Mouse (Mus musculus): ENCODE data around the gene Ube2s. TPM values are rescaled to one million over a fixed set of nuclear protein-coding genes. Genes with fewer than 3 reads are reported as not detected.
A peak's percentile ranks its signal among the peaks of the same experiment; 100 is the strongest.
"Not testable (repeated sequence)": the region's sequence is repeated elsewhere in the genome, so short reads cannot be mapped to it uniquely, and the experiment has no call there.

The Ube2s gene
- polyA plus RNA-seq, 1 experiment from 2014 or later: 250 TPM

DNA sequence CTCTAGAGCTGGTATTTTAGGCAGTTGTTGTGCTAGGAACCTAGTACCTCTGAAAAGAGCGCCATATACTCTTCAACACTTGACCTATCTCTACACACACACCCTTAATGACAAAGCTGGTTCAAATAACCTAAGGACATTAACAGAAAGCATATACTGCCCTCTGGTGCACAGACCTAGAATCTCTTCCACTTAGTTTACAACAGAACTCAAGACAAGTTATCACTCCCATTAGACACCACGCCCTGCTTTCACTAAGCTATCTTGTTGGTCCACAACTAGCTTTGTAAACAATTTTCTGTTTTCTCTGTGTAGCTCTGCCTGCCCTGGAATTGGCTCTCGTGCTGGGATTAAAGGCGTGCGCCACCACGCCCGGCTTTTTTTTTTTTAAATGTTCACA lies 5.7 kb downstream of the Ube2s start:
- 91% methylated on average over 7 of the region's 7 CpGs for WGBS
- Histone ChIP-seq H3K27me3 (replicated peaks; ENCODE audit: control insufficient read depth, insufficient read depth, low read length) (no peaks in the 10 kb centered on the region), H3K36me3 (ENCODE audit: control insufficient read depth, insufficient read depth, low read length) (peaks cover 29% of the 10 kb centered on the region), H3K9me3 (ENCODE audit: control insufficient read depth, low read length) (no peaks in the 10 kb centered on the region), H3K4me3 (ENCODE audit: low read length) (no peak overlapping the region), H3K4me2 (ENCODE audit: low read length) (no peak overlapping the region), H3K9ac (ENCODE audit: low read depth, low read length) (no peak overlapping the region), H3K4me1 (ENCODE audit: control insufficient read depth, insufficient read depth, low read depth, low read length) (peaks cover 17% of the 10 kb centered on the region), H3K27ac (ENCODE audit: low read depth, low read length) (no peak overlapping the region)
- ATAC-seq: no peak

DNA sequence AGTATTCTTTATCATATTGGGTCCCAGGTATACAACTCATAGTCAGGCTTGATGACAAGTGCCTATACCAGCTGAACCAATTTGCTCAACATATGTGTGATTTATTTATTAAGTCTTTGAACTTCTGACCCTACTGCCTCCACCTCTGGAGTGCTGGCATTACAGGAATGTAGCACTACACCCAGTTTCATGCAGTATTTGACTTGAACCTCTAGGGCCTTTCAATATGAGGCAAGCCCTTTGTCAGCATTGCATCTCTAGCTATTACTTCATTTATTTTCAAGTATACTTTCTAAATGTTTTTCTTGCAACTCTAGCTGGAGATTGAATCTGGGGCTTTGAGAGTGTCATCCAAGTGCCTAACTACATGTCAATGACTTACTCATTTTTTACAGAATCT lies 10.1 kb downstream of the Ube2s start:
- Histone ChIP-seq H3K4me1 (ENCODE audit: control insufficient read depth, insufficient read depth, low read depth, low read length) (no peaks in the 10 kb centered on the region), H3K36me3 (ENCODE audit: control insufficient read depth, insufficient read depth, low read length) (peaks cover 17% of the 10 kb centered on the region), H3K9me3 (ENCODE audit: control insufficient read depth, low read length) (no peaks in the 10 kb centered on the region), H3K27me3 (replicated peaks; ENCODE audit: control insufficient read depth, insufficient read depth, low read length) (no peaks in the 10 kb centered on the region), H3K4me2 (ENCODE audit: low read length) (no peak overlapping the region), H3K9ac (ENCODE audit: low read depth, low read length) (no peak overlapping the region), H3K4me3 (ENCODE audit: low read length) (no peak overlapping the region), H3K27ac (ENCODE audit: low read depth, low read length) (no peak overlapping the region)
- ATAC-seq: no peak

DNA sequence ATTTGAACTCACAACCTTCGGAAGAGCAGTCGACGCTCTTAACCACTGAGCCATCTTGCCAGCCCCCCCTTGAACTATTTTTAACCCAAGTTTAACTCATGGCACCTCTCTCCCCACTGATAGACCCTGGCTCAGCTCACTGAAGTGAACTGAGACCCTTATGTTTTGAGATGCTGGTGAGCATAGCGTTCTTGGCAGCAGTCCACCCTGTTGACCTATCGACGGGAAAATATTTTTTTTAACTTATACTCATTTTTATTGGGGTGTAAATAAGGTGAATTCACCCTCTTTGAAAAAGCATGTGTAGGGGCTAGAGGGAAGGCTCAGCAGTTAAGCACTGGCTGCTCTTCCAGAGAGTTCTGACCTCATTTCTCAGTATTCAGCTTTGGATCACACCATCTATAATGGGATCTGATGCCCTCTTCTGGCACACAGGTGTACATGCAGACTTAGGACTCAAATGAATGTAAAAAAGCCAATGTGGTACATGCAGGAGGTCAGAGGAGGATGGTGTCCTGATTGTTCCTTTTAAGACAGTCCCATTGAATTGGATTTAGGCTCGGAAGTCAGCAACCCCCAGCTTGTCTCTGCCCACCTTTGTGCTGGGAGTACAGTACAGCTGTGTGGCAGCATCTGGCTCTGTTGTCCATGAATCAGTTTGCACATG lies 16.5 kb downstream of the Ube2s start:
- 68% methylated on average over 7 of the region's 7 CpGs for WGBS
- H3K36me3 ChIP-seq (ENCODE audit: control insufficient read depth, insufficient read depth, low read length): peaks cover 22% of the 10 kb centered on the region
- H3K27ac ChIP-seq (ENCODE audit: low read depth, low read length): no peak overlapping the region
- no peaks in the 10 kb centered on the region for H3K9me3 ChIP-seq (ENCODE audit: control insufficient read depth, low read length)
- H3K27me3 ChIP-seq (replicated peaks; ENCODE audit: control insufficient read depth, insufficient read depth, low read length): no peaks in the 10 kb centered on the region
- no peak overlapping the region for H3K4me2 ChIP-seq (ENCODE audit: low read length)
- peaks cover 7% of the 10 kb centered on the region for H3K4me1 ChIP-seq (ENCODE audit: control insufficient read depth, insufficient read depth, low read depth, low read length)
- ATAC-seq: 0 out of 2 replicates have a peak, but pooled peaks have one; percentile 10
- no peak overlapping the region for H3K9ac ChIP-seq (ENCODE audit: low read depth, low read length)
- H3K4me3 ChIP-seq (ENCODE audit: low read length): no peak overlapping the region

DNA sequence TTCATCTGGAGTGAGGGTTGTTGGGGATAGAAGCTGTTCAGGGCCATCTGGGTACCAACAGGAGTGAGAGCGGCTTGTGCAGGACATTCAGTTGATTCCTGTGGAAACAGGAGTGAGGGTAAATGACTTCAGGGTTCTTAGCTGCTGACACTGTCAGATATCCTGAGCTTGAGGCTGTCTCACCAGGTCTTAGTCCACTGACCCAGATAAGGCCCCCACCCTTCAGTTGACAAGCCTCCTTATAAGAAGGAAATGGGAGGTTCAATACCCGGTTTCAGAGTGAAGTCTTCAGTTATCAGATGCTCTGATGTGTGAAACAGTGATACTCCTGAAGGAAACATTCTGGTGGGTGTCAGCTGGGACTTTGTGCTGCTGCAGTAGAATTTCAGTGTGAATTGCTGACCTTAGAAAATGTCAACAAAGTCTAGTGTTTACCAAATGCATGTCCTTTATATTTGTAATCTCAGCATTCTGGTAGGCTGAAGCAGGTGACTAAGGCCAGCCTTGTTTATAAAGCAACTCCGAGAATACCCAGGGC lies 17.7 kb downstream of the Ube2s start:
- Histone ChIP-seq H3K27ac (ENCODE audit: low read depth, low read length) (no peak overlapping the region), H3K4me1 (ENCODE audit: control insufficient read depth, insufficient read depth, low read depth, low read length) (peaks cover 7% of the 10 kb centered on the region), H3K9me3 (ENCODE audit: control insufficient read depth, low read length) (no peaks in the 10 kb centered on the region), H3K27me3 (replicated peaks; ENCODE audit: control insufficient read depth, insufficient read depth, low read length) (peaks cover 2% of the 10 kb centered on the region; the same call in 1 of the 2 replicates), H3K9ac (ENCODE audit: low read depth, low read length) (no peak overlapping the region), H3K36me3 (ENCODE audit: control insufficient read depth, insufficient read depth, low read length) (peaks cover 22% of the 10 kb centered on the region), H3K4me3 (ENCODE audit: low read length) (no peak overlapping the region), H3K4me2 (ENCODE audit: low read length) (no peak overlapping the region)
- WGBS: 84% methylated on average over 3 of the region's 3 CpGs
- ATAC-seq: no peak

DNA sequence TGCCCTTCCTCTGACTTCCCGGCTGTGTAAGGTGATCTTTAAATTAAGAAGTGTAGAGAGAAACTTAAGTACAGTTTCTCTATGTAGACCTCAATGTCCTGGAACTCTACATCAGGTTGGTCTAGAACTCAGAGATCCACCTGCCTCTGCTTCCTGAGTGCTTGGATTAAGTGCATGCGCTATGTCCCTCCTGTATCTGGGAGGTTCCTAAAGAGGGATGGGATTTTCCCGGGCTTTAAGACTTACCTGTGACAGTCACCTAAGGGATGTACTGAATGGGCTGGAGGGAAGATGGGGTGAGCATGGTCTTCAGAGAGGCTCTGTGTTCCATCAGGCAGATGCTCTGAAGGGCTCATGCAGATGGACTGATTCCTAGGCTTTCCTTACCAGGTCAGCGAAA lies 18.7 kb downstream of the Ube2s start:
- H3K4me2 ChIP-seq (ENCODE audit: low read length): peak overlapping the region; percentile 91
- no peak for ATAC-seq
- WGBS: 42% methylated on average over 4 of the region's 4 CpGs
- H3K36me3 ChIP-seq (ENCODE audit: control insufficient read depth, insufficient read depth, low read length): peaks cover 22% of the 10 kb centered on the region
- peaks cover 2% of the 10 kb centered on the region; the same call in 1 of the 2 replicates for H3K27me3 ChIP-seq (replicated peaks; ENCODE audit: control insufficient read depth, insufficient read depth, low read length)
- no peaks in the 10 kb centered on the region for H3K9me3 ChIP-seq (ENCODE audit: control insufficient read depth, low read length)
- H3K4me1 ChIP-seq (ENCODE audit: control insufficient read depth, insufficient read depth, low read depth, low read length): peaks cover 11% of the 10 kb centered on the region
- no peak overlapping the region; the same call in 1 of the 2 replicates for H3K27ac ChIP-seq (ENCODE audit: low read depth, low read length)
- peak overlapping the region; percentile 92 for H3K9ac ChIP-seq (ENCODE audit: low read depth, low read length)
- peak overlapping the region; percentile 75 for H3K4me3 ChIP-seq (ENCODE audit: low read length)

DNA sequence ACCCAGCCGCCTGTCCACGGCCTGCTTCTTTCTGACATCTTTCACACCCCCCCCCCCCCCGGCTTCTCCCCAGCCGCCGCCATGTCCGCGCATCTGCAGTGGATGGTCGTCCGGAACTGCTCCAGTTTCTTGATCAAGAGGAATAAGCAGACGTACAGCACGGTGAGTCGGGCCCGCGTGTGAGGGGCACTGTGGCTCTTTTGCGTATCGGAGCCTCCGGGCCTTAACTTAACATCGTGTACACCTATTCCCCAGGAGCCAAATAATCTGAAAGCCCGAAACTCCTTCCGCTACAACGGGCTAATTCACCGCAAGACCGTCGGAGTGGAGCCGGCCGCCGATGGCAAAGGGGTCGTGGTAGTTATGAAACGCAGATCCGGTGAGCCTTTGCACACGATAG lies 19.1 kb downstream of the Ube2s start:
- peak overlapping the region; percentile 75 for H3K4me3 ChIP-seq (ENCODE audit: low read length)
- WGBS: under 1% methylated on average over 31 of the region's 31 CpGs
- peak overlapping the region; percentile 91 for H3K4me2 ChIP-seq (ENCODE audit: low read length)
- peaks cover 15% of the 10 kb centered on the region for H3K4me1 ChIP-seq (ENCODE audit: control insufficient read depth, insufficient read depth, low read depth, low read length)
- H3K9ac ChIP-seq (ENCODE audit: low read depth, low read length): peak overlapping the region; percentile 92
- not testable (repeated sequence) for ATAC-seq; H3K27me3 ChIP-seq (replicated peaks; ENCODE audit: control insufficient read depth, insufficient read depth, low read length); H3K9me3 ChIP-seq (ENCODE audit: control insufficient read depth, low read length)
- peaks cover 22% of the 10 kb centered on the region for H3K36me3 ChIP-seq (ENCODE audit: control insufficient read depth, insufficient read depth, low read length)
- H3K27ac ChIP-seq (ENCODE audit: low read depth, low read length): peak overlapping the region; percentile 89

DNA sequence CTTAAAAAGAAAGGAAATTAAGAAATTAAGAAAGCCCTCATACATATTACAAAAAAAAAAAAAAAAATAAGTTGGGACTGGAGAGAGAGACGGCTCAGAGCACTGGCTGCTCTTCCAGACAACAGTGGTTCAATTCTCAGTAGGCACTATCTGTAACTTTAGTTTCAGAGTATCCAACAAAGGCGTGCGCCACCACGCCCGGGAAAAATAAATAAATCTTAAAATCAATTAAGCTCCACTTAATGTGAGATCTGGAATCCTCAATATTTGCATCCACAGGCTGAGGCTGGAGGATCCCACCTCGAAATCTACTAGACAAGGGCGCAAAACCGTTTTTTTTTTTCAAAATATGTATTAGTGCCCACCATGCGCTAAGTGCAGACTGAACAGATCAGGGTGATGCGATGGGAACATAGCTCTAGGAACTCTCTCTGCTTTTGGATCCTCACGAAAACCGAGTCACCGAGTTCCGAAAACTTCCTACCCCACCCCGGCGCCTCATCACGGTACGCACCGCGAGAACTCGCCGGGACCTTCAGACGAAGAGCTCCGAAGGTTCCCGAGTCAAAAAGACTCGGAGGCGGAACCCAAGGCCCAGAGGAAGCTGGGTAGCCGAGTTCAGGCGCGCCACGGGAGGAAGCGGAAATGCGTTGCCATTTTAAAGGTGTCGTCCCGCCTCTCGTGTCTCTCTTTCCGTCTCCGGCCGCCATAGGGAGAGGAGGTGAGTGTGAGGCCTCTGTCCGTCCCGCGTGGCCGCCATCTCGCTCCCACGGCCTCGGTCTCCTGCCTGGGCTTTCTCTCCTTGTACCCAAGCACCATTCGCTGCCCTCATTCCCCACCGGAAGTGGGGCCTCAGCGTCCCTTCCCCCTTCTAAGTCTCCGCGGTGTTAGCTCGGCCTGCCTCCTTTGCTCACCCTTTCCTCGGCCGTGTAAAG lies 19.8 kb downstream of the Ube2s start, which contains the start of gene Rpl28:
Rpl28 (plus strand) TSS at position 597 of the 935 bp plus-strand sequence.
- peaks cover 19% of the 10 kb centered on the region for H3K36me3 ChIP-seq (ENCODE audit: control insufficient read depth, insufficient read depth, low read length)
- H3K4me3 ChIP-seq (ENCODE audit: low read length): peak within 1 kb of the TSS; percentile 75
- peak within 1 kb of the TSS; percentile 91 for H3K4me2 ChIP-seq (ENCODE audit: low read length)
- peak within 1 kb of the TSS; percentile 89 for H3K27ac ChIP-seq (ENCODE audit: low read depth, low read length)
- H3K27me3 ChIP-seq (replicated peaks; ENCODE audit: control insufficient read depth, insufficient read depth, low read length): peaks cover 2% of the 10 kb centered on the region; the same call in 1 of the 2 replicates
- under 1% methylated on average over 52 of the region's 54 CpGs for WGBS
- H3K4me1 ChIP-seq (ENCODE audit: control insufficient read depth, insufficient read depth, low read depth, low read length): peaks cover 17% of the 10 kb centered on the region
- peak; percentile 93 for ATAC-seq
- peak within 1 kb of the TSS; percentile 92 for H3K9ac ChIP-seq (ENCODE audit: low read depth, low read length)
- no peaks in the 10 kb centered on the region for H3K9me3 ChIP-seq (ENCODE audit: control insufficient read depth, low read length)

DNA sequence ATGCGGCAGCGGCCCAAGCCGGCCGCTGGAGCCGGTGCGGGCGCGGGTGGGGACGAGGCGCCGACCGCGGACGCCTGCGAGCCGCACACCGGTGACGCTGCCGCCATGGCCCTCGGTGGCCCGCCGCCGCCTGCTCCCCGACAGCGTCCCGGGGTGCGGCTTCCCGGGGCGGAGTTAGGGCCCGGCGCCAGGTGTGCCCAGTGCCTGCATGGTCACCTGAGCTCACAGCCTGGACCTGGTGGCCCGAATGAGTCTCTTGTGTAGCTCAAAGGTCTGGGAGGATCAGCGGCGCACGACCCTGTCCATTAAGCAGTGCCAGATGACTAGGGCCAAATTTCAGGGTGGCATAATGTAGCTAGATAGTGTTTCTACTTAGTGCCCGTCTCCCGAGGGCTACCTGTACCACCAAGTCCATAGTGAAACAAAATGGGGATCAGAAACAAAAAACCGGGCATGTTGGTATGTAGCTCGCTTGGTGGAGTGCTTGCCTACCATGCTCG lies 22.9 kb downstream of the Ube2s start, which contains the start of gene Tmem238:
Tmem238 (minus strand) TSS at position 221 of the 500 bp plus-strand sequence.
- H3K9ac ChIP-seq (ENCODE audit: low read depth, low read length): peak within 1 kb of the TSS; percentile 87
- peak within 1 kb of the TSS; percentile 72 for H3K27ac ChIP-seq (ENCODE audit: low read depth, low read length)
- peaks cover 2% of the 10 kb centered on the region; the same call in 1 of the 2 replicates for H3K27me3 ChIP-seq (replicated peaks; ENCODE audit: control insufficient read depth, insufficient read depth, low read length)
- H3K4me3 ChIP-seq (ENCODE audit: low read length): peak within 1 kb of the TSS; percentile 66
- no peaks in the 10 kb centered on the region for H3K9me3 ChIP-seq (ENCODE audit: control insufficient read depth, low read length)
- H3K4me1 ChIP-seq (ENCODE audit: control insufficient read depth, insufficient read depth, low read depth, low read length): peaks cover 17% of the 10 kb centered on the region
- no peak for ATAC-seq
- 13% methylated on average over 21 of the region's 40 CpGs for WGBS
- H3K36me3 ChIP-seq (ENCODE audit: control insufficient read depth, insufficient read depth, low read length): peaks cover 3% of the 10 kb centered on the region; the same call in 1 of the 2 replicates
- peak within 1 kb of the TSS; percentile 96 for H3K4me2 ChIP-seq (ENCODE audit: low read length)
